ENCODE assay signal across 16 mouse cellular contexts in the genomic region with DNA sequence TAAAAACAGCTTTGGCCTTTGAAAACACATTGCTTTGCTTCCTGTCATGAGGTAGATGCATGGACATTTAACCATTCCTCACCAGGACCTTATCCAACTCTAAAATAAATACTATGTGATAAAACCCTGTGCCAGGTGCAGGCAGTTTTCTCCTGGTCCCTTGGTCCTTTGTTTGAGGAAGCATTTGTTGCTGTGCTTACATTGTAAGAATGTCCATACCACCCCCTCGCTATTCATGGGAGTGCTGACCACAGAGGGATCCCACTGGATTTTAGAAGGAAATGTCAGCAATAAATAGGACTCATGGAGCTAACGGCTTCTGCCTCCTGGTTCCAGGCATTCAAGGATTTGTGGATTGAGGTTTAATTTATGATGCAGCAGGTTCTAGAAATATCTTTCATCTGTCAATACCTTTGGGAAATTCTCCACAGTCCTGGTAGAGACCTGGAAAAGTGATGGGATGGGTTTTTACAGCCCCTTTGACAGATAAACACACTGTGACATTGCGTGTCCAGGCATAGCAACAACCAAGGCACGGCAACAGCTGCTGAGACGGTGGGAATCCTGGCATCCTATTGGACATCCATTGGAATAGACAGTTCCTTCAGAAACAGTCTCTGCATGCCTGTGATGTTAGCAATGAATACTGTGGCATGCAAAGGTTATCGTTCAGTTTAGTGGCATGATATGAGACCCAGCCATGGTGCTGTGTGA.
DNase-seq lines count a peak whose midpoint lies in the region; ATAC-seq lines count a peak whose summit lies in the region.
"Had no signal": no experiment of that assay in that cellular context is flagged by ENCODE, and none has a peak within 500 bp of the region (broad histone marks: within the 10 kb centered on the region; RNA-seq: fewer than 3 reads in every experiment).

No protein-coding gene starts in this region.

- H3K4me1 ChIP-seq in neural tube, embryonic 11.5 days (ENCODE audit: control insufficient read depth, insufficient read depth, low read length), result no peaks in the 10 kb centered on the region
- H3K4me1 ChIP-seq in neural tube, embryonic 15.5 days, result peaks cover 5% of the 10 kb centered on the region; the same call in 1 of the 2 replicates
- peaks cover 12% of the 10 kb centered on the region for H3K4me1 ChIP-seq in midbrain, embryonic 12.5 days
- H3K4me1 ChIP-seq: embryonic facial prominence, embryonic 15.5 days; heart, embryonic 15.5 days; liver, embryonic 12.5 days had no signal

- no peak overlapping the region for H3K4me2 ChIP-seq in neural tube, embryonic 11.5 days (ENCODE audit: low read depth)
- H3K4me2 ChIP-seq in neural tube, embryonic 15.5 days, result no peak overlapping the region
- no peak overlapping the region for H3K4me2 ChIP-seq in midbrain, embryonic 12.5 days (replicated peaks)
- H3K4me2 ChIP-seq: embryonic facial prominence, embryonic 15.5 days; heart, embryonic 15.5 days; liver, embryonic 12.5 days; lung, embryonic 14.5 days had no signal

- ATAC-seq in neural tube, embryonic 11.5 days (ENCODE audit: insufficient read depth, low FRiP score, low TSS enrichment), result peak; percentile 77
- ATAC-seq in neural tube, embryonic 15.5 days (ENCODE audit: low FRiP score), result no peak
- peak; percentile 73 for ATAC-seq in midbrain, embryonic 12.5 days (ENCODE audit: low FRiP score, low read depth)
- ATAC-seq: liver, embryonic 12.5 days had no signal

- H3K36me3 ChIP-seq in neural tube, embryonic 11.5 days (ENCODE audit: control insufficient read depth, insufficient read depth, low read length), result no peaks in the 10 kb centered on the region
- no peaks in the 10 kb centered on the region for H3K36me3 ChIP-seq in neural tube, embryonic 15.5 days
- H3K36me3 ChIP-seq in midbrain, embryonic 12.5 days, result no peaks in the 10 kb centered on the region
- H3K36me3 ChIP-seq: embryonic facial prominence, embryonic 15.5 days; heart, embryonic 15.5 days; liver, embryonic 12.5 days had no signal

- H3K27ac ChIP-seq in neural tube, embryonic 11.5 days (ENCODE audit: low read depth, low read length), result no peak overlapping the region
- H3K27ac ChIP-seq in neural tube, embryonic 15.5 days (replicated peaks), result no peak overlapping the region
- H3K27ac ChIP-seq in midbrain, embryonic 12.5 days (replicated peaks), result peak overlapping the region; percentile 54
- H3K27ac ChIP-seq: embryonic facial prominence, embryonic 15.5 days; heart, embryonic 15.5 days; liver, embryonic 12.5 days had no signal

- H3K27me3 ChIP-seq in neural tube, embryonic 11.5 days (ENCODE audit: control insufficient read depth, insufficient read depth, low read length), result no peaks in the 10 kb centered on the region
- H3K27me3 ChIP-seq in neural tube, embryonic 15.5 days (replicated peaks), result no peaks in the 10 kb centered on the region
- no peaks in the 10 kb centered on the region for H3K27me3 ChIP-seq in midbrain, embryonic 12.5 days
- H3K27me3 ChIP-seq: embryonic facial prominence, embryonic 15.5 days; heart, embryonic 15.5 days; liver, embryonic 12.5 days had no signal

- no peak overlapping the region for H3K9ac ChIP-seq in neural tube, embryonic 11.5 days (ENCODE audit: low read length)
- H3K9ac ChIP-seq in neural tube, embryonic 15.5 days (replicated peaks), result no peak overlapping the region
- no peak overlapping the region for H3K9ac ChIP-seq in midbrain, embryonic 12.5 days (replicated peaks)
- H3K9ac ChIP-seq: embryonic facial prominence, embryonic 15.5 days; heart, embryonic 15.5 days; liver, embryonic 12.5 days; lung, embryonic 14.5 days had no signal

- DNase-seq in cerebellum, postnatal 25 days, result peak; percentile 20 to 36
- no peak for DNase-seq in cerebellum, adult 11-12 months
- DNase-seq in neural tube, embryonic 11.5 days (ENCODE audit: low spot score), result no peak
- DNase-seq in spleen, adult 18-20 months, result no peak
- DNase-seq in kidney, postnatal 4 days, result no peak
- no peak for DNase-seq in kidney, adult 8-10 months
- DNase-seq: adrenal gland, adult 8-10 months; cerebellum, adult 18-20 months; heart, adult 18-20 months; lung, embryonic 14.5 days; thymus, postnatal 4 days had no signal

- WGBS in neural tube, embryonic 11.5 days, result 51% methylated on average over 6 of the region's 6 CpGs
- 27% methylated on average over 6 of the region's 6 CpGs for WGBS in neural tube, embryonic 15.5 days
- WGBS in midbrain, embryonic 12.5 days, result 42% methylated on average over 6 of the region's 6 CpGs

- H3K4me3 ChIP-seq in neural tube, embryonic 11.5 days (ENCODE audit: low read depth, low read length), result no peak overlapping the region
- no peak overlapping the region for H3K4me3 ChIP-seq in neural tube, embryonic 15.5 days (replicated peaks)
- H3K4me3 ChIP-seq in midbrain, embryonic 12.5 days, result no peak overlapping the region
- H3K4me3 ChIP-seq: embryonic facial prominence, embryonic 15.5 days; heart, embryonic 15.5 days; liver, embryonic 12.5 days had no signal

- H3K9me3 ChIP-seq in neural tube, embryonic 11.5 days (ENCODE audit: control insufficient read depth, low read length), result no peaks in the 10 kb centered on the region
- H3K9me3 ChIP-seq in neural tube, embryonic 15.5 days (replicated peaks), result no peaks in the 10 kb centered on the region
- no peaks in the 10 kb centered on the region for H3K9me3 ChIP-seq in midbrain, embryonic 12.5 days
- H3K9me3 ChIP-seq: embryonic facial prominence, embryonic 15.5 days; heart, embryonic 15.5 days; liver, embryonic 12.5 days had no signal

Comparison
In these comparisons a context has a peak if more than half of its experiments do, and no peak if none do; other contexts are left out.
1. DNase-seq: peak in cerebellum, postnatal 25 days (2 of 2); none in cerebellum, adult 11-12 months (single experiment), neural tube, embryonic 11.5 days (single experiment), spleen, adult 18-20 months (0 of 2), kidney, postnatal 4 days (0 of 2) and kidney, adult 8-10 months (0 of 2).